22 mouse cellular contexts compared by ENCODE assay signal in the genomic region with DNA sequence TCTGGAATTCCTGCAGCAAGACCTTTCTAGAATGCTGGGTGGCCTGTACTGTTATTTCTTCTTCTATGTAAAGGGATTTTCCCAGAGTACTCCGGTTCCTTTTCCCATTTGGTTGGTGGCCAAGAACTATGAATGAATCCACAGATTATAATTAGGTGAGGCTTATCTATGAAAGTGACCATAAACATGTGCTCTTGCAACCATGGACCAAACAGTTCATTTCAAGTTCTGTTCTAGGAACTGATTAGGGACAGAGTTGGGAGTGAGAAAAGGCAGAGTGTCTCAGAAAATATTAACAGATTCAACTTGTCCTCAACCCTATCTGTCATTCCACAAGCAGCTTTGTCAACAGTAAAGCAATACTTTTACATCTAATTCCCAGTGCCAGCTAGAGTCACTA.
"Had no signal": no experiment of that assay in that cellular context is flagged by ENCODE, and none has a peak within 500 bp of the region (broad histone marks: within the 10 kb centered on the region; RNA-seq: fewer than 3 reads in every experiment).

No protein-coding gene starts in this region.

- H3K27ac ChIP-seq: limb, embryonic 12.5 days; limb, embryonic 15.5 days; liver, embryonic 14.5 days; macrophage; midbrain, embryonic 12.5 days; midbrain, embryonic 15.5 days; neural tube, embryonic 12.5 days; neural tube, embryonic 15.5 days; stomach, postnatal 0 days had no signal

- ATAC-seq: intestine, embryonic 16.5 days; midbrain, embryonic 15.5 days had no signal

- H3K9ac ChIP-seq: limb, embryonic 12.5 days; limb, embryonic 15.5 days; liver, embryonic 14.5 days; midbrain, embryonic 12.5 days; midbrain, embryonic 15.5 days; neural tube, embryonic 12.5 days; neural tube, embryonic 15.5 days had no signal

- H3K4me2 ChIP-seq: limb, embryonic 12.5 days; limb, embryonic 15.5 days; midbrain, embryonic 12.5 days; midbrain, embryonic 15.5 days; neural tube, embryonic 12.5 days; neural tube, embryonic 15.5 days had no signal

- H3K36me3 ChIP-seq: limb, embryonic 12.5 days; limb, embryonic 15.5 days; midbrain, embryonic 12.5 days; midbrain, embryonic 15.5 days; neural tube, embryonic 12.5 days; neural tube, embryonic 15.5 days had no signal

- H3K9me3 ChIP-seq: limb, embryonic 12.5 days; limb, embryonic 15.5 days; midbrain, embryonic 12.5 days; midbrain, embryonic 15.5 days; neural tube, embryonic 12.5 days; neural tube, embryonic 15.5 days had no signal

- H3K4me1 ChIP-seq: limb, embryonic 12.5 days; limb, embryonic 15.5 days; midbrain, embryonic 12.5 days; midbrain, embryonic 15.5 days; neural tube, embryonic 12.5 days; neural tube, embryonic 15.5 days had no signal

- DNase-seq: kidney, adult 18-20 months; kidney, adult 9 months; kidney, postnatal 14 days; kidney, postnatal 4 days; left cerebral cortex, postnatal 4 days; lung, adult 2 months; right cerebral cortex, adult 18-20 months; right cerebral cortex, postnatal 14 days; right cerebral cortex, postnatal 4 days; thymus, adult 2 months; thymus, postnatal 14 days; thymus, postnatal 4 days had no signal

- H3K4me3 ChIP-seq: limb, embryonic 12.5 days; limb, embryonic 15.5 days; midbrain, embryonic 12.5 days; midbrain, embryonic 15.5 days; neural tube, embryonic 12.5 days; neural tube, embryonic 15.5 days had no signal

- H3K27me3 ChIP-seq: limb, embryonic 12.5 days; limb, embryonic 15.5 days; midbrain, embryonic 12.5 days; midbrain, embryonic 15.5 days; neural tube, embryonic 12.5 days; neural tube, embryonic 15.5 days had no signal
